Mouse (Mus musculus) embryo, embryonic 10 days (tissue): ENCODE measurements around the gene Shb.
"Not testable (repeated sequence)": the region's sequence is repeated elsewhere in the genome, so short reads cannot be mapped to it uniquely, and the experiment has no call there.

Experiments used
- DNase-seq: peaks from one replicate; pipeline ENCODE4 v3.0.0-alpha.2; 2015; ENCODE audit warnings: low spot score

Gene Shb

GRCm38 (mm10) chr4:45418229-45418950 is 113.9 kb downstream of the Shb start:
- DNase-seq, result peak; percentile 81

- DNase-seq, result no peak
Measured at GRCm38 (mm10) chr4:45416314-45416713, 116.0 kb downstream of the Shb start.

GRCm38 (mm10) chr4:45413674-45414338 is 118.5 kb downstream of the Shb start:
- no peak for DNase-seq

- DNase-seq, result no peak
Measured at GRCm38 (mm10) chr4:45412433-45413192, 119.7 kb downstream of the Shb start.

GRCm38 (mm10) chr4:45411181-45411790 is 121.0 kb downstream of the Shb start:
- DNase-seq, result no peak

GRCm38 (mm10) chr4:45409270-45409669 is 123.0 kb downstream of the Shb start:
- DNase-seq, result peak; percentile 89

GRCm38 (mm10) chr4:45408427-45409132 is 123.7 kb downstream of the Shb start, which contains the start of gene Slc25a51:
Gene Slc25a51 (minus strand): TSS chr4:45408766.
- peak; percentile 90 for DNase-seq

GRCm38 (mm10) chr4:45407703-45408334 is 124.5 kb downstream of the Shb start:
- DNase-seq, result peak; percentile 60

GRCm38 (mm10) chr4:45407001-45407702 is 125.1 kb downstream of the Shb start:
- DNase-seq, result no peak

GRCm38 (mm10) chr4:45406397-45406796 is 125.9 kb downstream of the Shb start:
- no peak for DNase-seq

- no peak for DNase-seq
Measured at GRCm38 (mm10) chr4:45405315-45405714, 127.0 kb downstream of the Shb start.

- DNase-seq, result no peak
Measured at GRCm38 (mm10) chr4:45404086-45404485, 128.2 kb downstream of the Shb start.

GRCm38 (mm10) chr4:45403499-45403878 is 128.8 kb downstream of the Shb start:
- DNase-seq, result no peak

GRCm38 (mm10) chr4:45402878-45403498 is 129.3 kb downstream of the Shb start:
- DNase-seq, result no peak

- DNase-seq, result no peak
Measured at GRCm38 (mm10) chr4:45402281-45402680, 130.0 kb downstream of the Shb start.

GRCm38 (mm10) chr4:45399421-45400210 is 132.7 kb downstream of the Shb start:
- no peak for DNase-seq

GRCm38 (mm10) chr4:45398315-45398714 is 134.0 kb downstream of the Shb start:
- DNase-seq, result not testable (repeated sequence)

GRCm38 (mm10) chr4:45396211-45396610 is 136.1 kb downstream of the Shb start:
- DNase-seq, result not testable (repeated sequence)

GRCm38 (mm10) chr4:45393658-45394057 is 138.6 kb downstream of the Shb start:
- no peak for DNase-seq
